Mouse (Mus musculus) midbrain, embryonic 15.5 days (tissue): ENCODE results near the gene Prrg2. TPM values are rescaled to one million over a fixed set of nuclear protein-coding genes. Genes with fewer than 3 reads are reported as not detected.

ENCODE experiments used
- ATAC-seq: fragments of 200-750 bp; cut with Nextera tagmentation; replicated peaks from 2 replicates; pipeline ENCODE4 v1.8.0; 2017; ENCODE audit warnings: moderate TSS enrichment
- H3K27ac ChIP-seq: fragments of 300-500 bp; sonication (generic); 2 replicates; pipeline ENCODE4 v1.5.1; 2015; ENCODE audit warnings: mild to moderate bottlenecking, inconsistent platforms
- H3K27me3 ChIP-seq: fragments of 300-500 bp; sonication (generic); replicated peaks from 2 replicates; pipeline ENCODE4 v1.6.1; 2015; ENCODE audit warnings: inconsistent platforms
- H3K36me3 ChIP-seq: fragments of 300-500 bp; sonication (generic); replicated peaks from 2 replicates; pipeline ENCODE4 v1.6.1; 2015; ENCODE audit warnings: inconsistent platforms
- H3K4me1 ChIP-seq: fragments of 300-500 bp; sonication (generic); 2 replicates; pipeline ENCODE4 v1.6.1; 2015; ENCODE audit warnings: inconsistent platforms
- H3K4me2 ChIP-seq: fragments of 300-500 bp; sonication (generic); 2 replicates; pipeline ENCODE4 v1.6.1; 2015; ENCODE audit warnings: inconsistent platforms, mild to moderate bottlenecking, moderate library complexity
- H3K4me3 ChIP-seq: fragments of 300-500 bp; sonication (generic); 2 replicates; pipeline ENCODE4 v1.5.1; 2015; ENCODE audit warnings: mild to moderate bottlenecking, inconsistent platforms
- H3K9ac ChIP-seq: fragments of 300-500 bp; sonication (generic); 2 replicates; pipeline ENCODE4 v1.6.1; 2015; ENCODE audit warnings: mild to moderate bottlenecking, inconsistent platforms
- H3K9me3 ChIP-seq: fragments of 300-500 bp; sonication (generic); 2 replicates; pipeline ENCODE4 v1.6.1; 2016; ENCODE audit warnings: inconsistent platforms
- WGBS: fragments of 180-500 bp; shearing (Covaris S2); methylation state at CpG from one replicate; pipeline ENCODE4 v1.1.7; 2015; ENCODE audit warnings: mixed read lengths; 5-methylcytosine and 5-hydroxymethylcytosine counted together
- polyA plus RNA-seq: library from polyadenylated mRNA; unstranded; fragments of >200 nt; fragmentation: Nextera tagmentation; extraction: Ambion mirVana; gene quantifications from 2 replicates; pipeline ENCODE4 v1.2.1, GENCODE M21; 2015

The Prrg2 gene
- polyA plus RNA-seq, 1 experiment from 2014 or later, result 15.9 TPM

DNA sequence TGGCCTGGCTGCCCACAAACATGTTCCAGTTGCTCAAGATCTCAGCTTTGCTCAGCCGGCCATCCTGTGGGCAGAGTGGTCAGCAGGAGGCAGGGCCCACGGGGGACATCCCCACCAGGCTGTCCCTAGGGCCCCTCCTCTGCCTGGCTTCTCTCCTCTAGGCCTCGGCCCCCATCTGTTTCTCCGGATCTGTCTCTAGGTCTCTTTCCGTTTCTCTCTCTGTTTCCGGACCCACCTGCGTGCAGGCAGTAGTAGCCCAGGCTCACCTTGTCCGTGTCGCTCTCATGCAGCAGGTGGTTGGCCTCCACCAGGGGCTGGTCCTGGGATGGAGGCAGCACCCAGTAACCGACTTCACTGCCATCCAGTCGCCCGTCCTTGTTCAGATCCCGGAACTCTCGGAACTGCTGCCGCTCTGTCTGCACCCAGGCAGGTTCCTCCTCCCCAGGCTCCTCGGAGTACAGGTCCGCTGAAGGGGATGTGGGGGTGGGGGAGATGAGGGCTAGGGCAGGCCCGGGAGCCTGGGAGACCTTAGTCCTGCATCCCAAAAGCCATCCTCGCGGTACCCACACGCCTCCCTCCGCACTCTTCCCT is 20.9 kb upstream of the Prrg2 start:
- 86% methylated on average over 22 of the region's 22 CpGs for WGBS
- no peak overlapping the region for H3K9ac ChIP-seq
- no peak for ATAC-seq
- peaks cover 3% of the 10 kb centered on the region; the same call in 1 of the 2 replicates for H3K4me1 ChIP-seq
- no peak overlapping the region for H3K27ac ChIP-seq
- H3K4me3 ChIP-seq, result no peak overlapping the region
- no peaks in the 10 kb centered on the region for H3K27me3 ChIP-seq
- no peaks in the 10 kb centered on the region for H3K9me3 ChIP-seq
- H3K36me3 ChIP-seq, result no peaks in the 10 kb centered on the region
- no peak overlapping the region for H3K4me2 ChIP-seq

DNA sequence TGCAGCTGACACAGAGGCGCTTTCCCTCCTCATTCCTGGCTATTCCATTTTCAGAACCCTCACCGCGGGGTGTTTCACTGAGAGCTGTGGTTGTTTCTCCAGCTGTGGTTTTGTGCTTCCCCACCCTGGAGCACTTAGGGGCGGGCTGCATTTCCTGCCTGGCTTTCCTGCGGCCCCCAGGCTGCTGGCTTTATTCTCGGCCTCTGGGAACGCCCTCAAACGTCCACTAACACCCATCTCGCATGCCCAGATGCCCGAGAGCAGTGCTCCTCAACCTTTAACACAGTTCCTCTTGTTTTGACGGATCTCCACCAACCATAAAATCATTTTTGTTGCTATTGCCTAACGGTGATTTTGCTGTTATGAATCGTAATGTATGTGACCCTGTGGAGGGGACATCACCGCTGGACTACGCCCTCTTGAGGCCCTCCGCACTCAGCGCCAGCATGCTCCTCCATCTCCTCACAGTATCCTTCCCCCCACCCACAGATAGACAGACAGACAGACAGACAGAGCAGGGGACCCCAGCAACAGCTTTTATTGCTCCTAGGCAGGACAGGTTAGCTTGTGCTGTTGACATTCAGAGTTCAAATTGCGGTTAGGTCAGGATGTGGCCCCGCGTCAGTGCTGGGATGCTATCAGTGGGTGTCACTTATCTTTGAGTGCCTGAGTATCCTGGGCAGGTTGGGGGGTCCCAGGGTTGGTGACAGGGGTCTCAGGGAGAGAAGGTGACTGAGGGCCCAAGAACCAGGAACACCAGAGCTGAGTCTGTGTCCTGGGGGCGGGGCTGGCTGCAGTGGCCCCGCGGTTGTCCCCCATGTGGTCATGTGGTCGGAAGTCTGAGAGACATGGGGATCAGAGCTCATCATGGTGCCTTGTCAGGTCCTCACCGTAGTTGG is 20.2 kb upstream of the Prrg2 start:
- H3K4me1 ChIP-seq, result peaks cover 3% of the 10 kb centered on the region; the same call in 1 of the 2 replicates
- no peak overlapping the region for H3K9ac ChIP-seq
- no peaks in the 10 kb centered on the region for H3K36me3 ChIP-seq
- no peak overlapping the region for H3K4me2 ChIP-seq
- no peaks in the 10 kb centered on the region for H3K9me3 ChIP-seq
- H3K4me3 ChIP-seq, result no peak overlapping the region
- WGBS, result 74% methylated on average over 25 of the region's 25 CpGs
- no peaks in the 10 kb centered on the region for H3K27me3 ChIP-seq
- ATAC-seq, result no peak
- no peak overlapping the region for H3K27ac ChIP-seq

- Histone ChIP-seq H3K36me3 (peaks cover 6% of the 10 kb centered on the region; the same call in 1 of the 2 replicates), H3K27ac (no peak overlapping the region), H3K4me3 (no peak overlapping the region), H3K4me1 (peaks cover 3% of the 10 kb centered on the region; the same call in 1 of the 2 replicates), H3K27me3 (no peaks in the 10 kb centered on the region), H3K9ac (no peak overlapping the region), H3K9me3 (no peaks in the 10 kb centered on the region), H3K4me2 (no peak overlapping the region)
- ATAC-seq, result no peak
- 49% methylated on average over 5 of the region's 5 CpGs for WGBS
Observed at GRCm38 (mm10) chr7:45081016-45081415, 18.5 kb upstream of the Prrg2 start.

DNA sequence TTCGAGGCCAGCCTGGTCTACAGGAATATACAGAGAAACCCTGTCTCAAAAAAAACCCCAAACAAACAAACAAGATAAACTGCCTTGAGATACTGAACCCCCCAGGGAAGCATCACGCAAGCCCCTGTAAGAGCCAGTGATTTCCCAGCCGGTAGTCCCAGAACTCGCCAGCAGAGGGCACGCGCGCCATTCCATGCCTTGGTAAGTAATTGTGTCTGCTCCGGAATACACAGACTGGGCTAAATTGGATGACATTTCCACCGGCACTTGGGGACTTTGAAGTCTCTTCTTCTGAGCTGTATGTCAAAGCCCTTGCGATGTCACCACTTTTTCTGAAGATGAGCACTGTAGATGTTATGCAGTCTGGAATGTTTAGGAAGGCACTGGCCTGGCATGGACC is 17.4 kb upstream of the Prrg2 start:
- Histone ChIP-seq H3K27me3 (no peaks in the 10 kb centered on the region), H3K9ac (no peak overlapping the region), H3K4me2 (0 out of 2 replicates have a peak overlapping the region, but pooled peaks have one; percentile 11), H3K4me1 (peaks cover 3% of the 10 kb centered on the region; the same call in 1 of the 2 replicates), H3K9me3 (no peaks in the 10 kb centered on the region), H3K4me3 (no peak overlapping the region), H3K36me3 (peaks cover 9% of the 10 kb centered on the region; the same call in 1 of the 2 replicates), H3K27ac (peak overlapping the region; percentile 48; the same call in 1 of the 2 replicates)
- peak; percentile 55; the same call in 1 of the 2 replicates for ATAC-seq
- under 1% methylated on average over 10 of the region's 10 CpGs for WGBS

DNA sequence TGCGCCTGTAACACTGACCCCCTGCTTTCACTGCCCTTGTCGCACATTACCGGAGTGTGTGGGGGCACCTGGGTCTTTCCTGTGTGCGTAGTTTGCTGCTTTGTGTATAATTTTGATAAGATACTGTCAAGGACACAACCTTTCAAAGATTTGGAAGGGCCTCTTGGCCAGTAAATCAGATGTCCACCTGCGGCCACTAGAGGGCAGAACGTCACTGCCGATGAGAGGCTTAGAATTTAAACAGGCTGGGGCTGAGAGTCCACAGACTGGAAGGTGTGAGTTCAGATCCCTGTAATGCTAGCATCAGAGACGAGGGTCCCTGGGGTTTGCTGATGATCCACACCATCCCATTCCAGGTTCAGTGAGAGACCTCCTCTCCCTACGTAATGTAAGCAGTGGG is 16.0 kb upstream of the Prrg2 start:
- no peak overlapping the region for H3K4me3 ChIP-seq
- no peak overlapping the region for H3K27ac ChIP-seq
- WGBS, result 44% methylated on average over 9 of the region's 9 CpGs
- ATAC-seq, result peak; percentile 38; the same call in 1 of the 2 replicates
- no peak overlapping the region for H3K4me2 ChIP-seq
- no peaks in the 10 kb centered on the region for H3K9me3 ChIP-seq
- H3K4me1 ChIP-seq, result peaks cover 3% of the 10 kb centered on the region; the same call in 1 of the 2 replicates
- H3K36me3 ChIP-seq, result peaks cover 9% of the 10 kb centered on the region; the same call in 1 of the 2 replicates
- H3K9ac ChIP-seq, result no peak overlapping the region
- no peaks in the 10 kb centered on the region for H3K27me3 ChIP-seq

- Histone ChIP-seq H3K4me2 (no peak overlapping the region), H3K4me1 (peaks cover 3% of the 10 kb centered on the region; the same call in 1 of the 2 replicates), H3K27ac (no peak overlapping the region), H3K9me3 (no peaks in the 10 kb centered on the region), H3K9ac (no peak overlapping the region), H3K27me3 (no peaks in the 10 kb centered on the region), H3K4me3 (no peak overlapping the region), H3K36me3 (peaks cover 9% of the 10 kb centered on the region; the same call in 1 of the 2 replicates)
- ATAC-seq, result no peak
- 93% methylated on average over 2 of the region's 2 CpGs for WGBS
Observed at GRCm38 (mm10) chr7:45077829-45078228, 15.4 kb upstream of the Prrg2 start.

- H3K36me3 ChIP-seq, result peaks cover 9% of the 10 kb centered on the region; the same call in 1 of the 2 replicates
- H3K4me2 ChIP-seq, result no peak overlapping the region
- 90% methylated on average over 14 of the region's 14 CpGs for WGBS
- H3K9me3 ChIP-seq, result no peaks in the 10 kb centered on the region
- no peak overlapping the region for H3K4me3 ChIP-seq
- peaks cover 3% of the 10 kb centered on the region; the same call in 1 of the 2 replicates for H3K4me1 ChIP-seq
- H3K27me3 ChIP-seq, result no peaks in the 10 kb centered on the region
- no peak for ATAC-seq
- H3K9ac ChIP-seq, result no peak overlapping the region
- no peak overlapping the region for H3K27ac ChIP-seq
Observed at GRCm38 (mm10) chr7:45077322-45077721, 14.8 kb upstream of the Prrg2 start.

- ATAC-seq, result no peak
- Histone ChIP-seq H3K27ac (no peak overlapping the region), H3K4me1 (peaks cover 3% of the 10 kb centered on the region; the same call in 1 of the 2 replicates), H3K4me3 (no peak overlapping the region), H3K9ac (no peak overlapping the region), H3K36me3 (peaks cover 9% of the 10 kb centered on the region; the same call in 1 of the 2 replicates), H3K27me3 (no peaks in the 10 kb centered on the region), H3K9me3 (no peaks in the 10 kb centered on the region), H3K4me2 (no peak overlapping the region)
- 92% methylated on average over 30 of the region's 30 CpGs for WGBS
Observed at GRCm38 (mm10) chr7:45076501-45076900, 14.0 kb upstream of the Prrg2 start.

- no peak overlapping the region for H3K9ac ChIP-seq
- ATAC-seq, result no peak
- H3K27me3 ChIP-seq, result no peaks in the 10 kb centered on the region
- peaks cover 9% of the 10 kb centered on the region; the same call in 1 of the 2 replicates for H3K36me3 ChIP-seq
- H3K27ac ChIP-seq, result no peak overlapping the region
- peaks cover 3% of the 10 kb centered on the region; the same call in 1 of the 2 replicates for H3K4me1 ChIP-seq
- no peak overlapping the region for H3K4me3 ChIP-seq
- H3K9me3 ChIP-seq, result no peaks in the 10 kb centered on the region
- 88% methylated on average over 4 of the region's 4 CpGs for WGBS
- H3K4me2 ChIP-seq, result no peak overlapping the region
Observed at GRCm38 (mm10) chr7:45075405-45075804, 12.9 kb upstream of the Prrg2 start.

- Histone ChIP-seq H3K4me1 (no peaks in the 10 kb centered on the region), H3K27me3 (no peaks in the 10 kb centered on the region), H3K27ac (no peak overlapping the region), H3K36me3 (peaks cover 9% of the 10 kb centered on the region; the same call in 1 of the 2 replicates), H3K9ac (no peak overlapping the region), H3K4me3 (no peak overlapping the region), H3K9me3 (no peaks in the 10 kb centered on the region), H3K4me2 (no peak overlapping the region)
- WGBS, result 92% methylated on average over 12 of the region's 12 CpGs
- ATAC-seq, result no peak
Observed at GRCm38 (mm10) chr7:45073949-45074348, 11.5 kb upstream of the Prrg2 start.

GRCm38 (mm10) chr7:45073171-45073707 is 10.8 kb upstream of the Prrg2 start:
- no peak overlapping the region for H3K4me3 ChIP-seq
- H3K27ac ChIP-seq, result no peak overlapping the region
- peaks cover 9% of the 10 kb centered on the region; the same call in 1 of the 2 replicates for H3K36me3 ChIP-seq
- ATAC-seq, result no peak
- no peaks in the 10 kb centered on the region for H3K4me1 ChIP-seq
- H3K4me2 ChIP-seq, result no peak overlapping the region
- WGBS, result 88% methylated on average over 7 of the region's 7 CpGs
- no peaks in the 10 kb centered on the region for H3K27me3 ChIP-seq
- H3K9me3 ChIP-seq, result no peaks in the 10 kb centered on the region
- no peak overlapping the region for H3K9ac ChIP-seq

GRCm38 (mm10) chr7:45072230-45072629 is 9.8 kb upstream of the Prrg2 start:
- no peak overlapping the region for H3K27ac ChIP-seq
- WGBS, result 76% methylated on average over 2 of the region's 2 CpGs
- H3K27me3 ChIP-seq, result no peaks in the 10 kb centered on the region
- H3K9ac ChIP-seq, result no peak overlapping the region
- H3K4me3 ChIP-seq, result no peak overlapping the region
- H3K4me2 ChIP-seq, result no peak overlapping the region
- peaks cover 9% of the 10 kb centered on the region; the same call in 1 of the 2 replicates for H3K36me3 ChIP-seq
- H3K9me3 ChIP-seq, result no peaks in the 10 kb centered on the region
- no peak for ATAC-seq
- no peaks in the 10 kb centered on the region for H3K4me1 ChIP-seq
